Mouse (Mus musculus) forebrain, embryonic 16.5 days (tissue): Measurements from ENCODE around the gene Reg3b. TPM values are rescaled to one million over a fixed set of nuclear protein-coding genes. Genes with fewer than 3 reads are reported as not detected.

Experiments
- ATAC-seq: fragments of 200-750 bp; cut with Nextera tagmentation; 2 replicates; pipeline ENCODE4 v1.8.0; 2017; ENCODE audit warnings: mild to moderate bottlenecking, moderate library complexity
- H3K27ac ChIP-seq: fragments of 300-500 bp; sonication (generic); 2 replicates; pipeline ENCODE4 v1.5.1; 2014; ENCODE audit warnings: low read length, control low read depth
- H3K27me3 ChIP-seq: fragments of 300-500 bp; sonication (generic); replicated peaks from 2 replicates; pipeline ENCODE4 v1.6.1; 2014; ENCODE audit warnings: low read length; ENCODE audit not compliant: control insufficient read depth, insufficient read depth
- H3K36me3 ChIP-seq: fragments of 300-500 bp; sonication (generic); 2 replicates; pipeline ENCODE4 v1.6.1; 2014; ENCODE audit not compliant: control insufficient read depth, insufficient read depth
- H3K4me1 ChIP-seq: fragments of 300-500 bp; sonication (generic); replicated peaks from 2 replicates; pipeline ENCODE4 v1.6.1; 2014; ENCODE audit warnings: low read length; ENCODE audit not compliant: control insufficient read depth, insufficient read depth
- H3K4me2 ChIP-seq: fragments of 300-500 bp; sonication (generic); 2 replicates; pipeline ENCODE4 v1.6.1; 2014; ENCODE audit warnings: mild to moderate bottlenecking, low read length, control low read depth
- H3K4me3 ChIP-seq: fragments of 300-500 bp; sonication (generic); replicated peaks from 2 replicates; pipeline ENCODE4 v1.5.1; 2014; ENCODE audit warnings: mild to moderate bottlenecking, low read length, control low read depth
- H3K9ac ChIP-seq: fragments of 300-500 bp; sonication (generic); replicated peaks from 2 replicates; pipeline ENCODE4 v1.6.1; 2014; ENCODE audit warnings: low read depth, low read length, control low read depth
- H3K9me3 ChIP-seq: fragments of 300-500 bp; sonication (generic); 2 replicates; pipeline ENCODE4 v1.6.1; 2016; ENCODE audit warnings: low read length; ENCODE audit not compliant: control insufficient read depth
- WGBS: fragments of 180-500 bp; shearing (Covaris S2); extraction: QIAGEN DNeasy Blood & Tissue Kit; methylation state at CpG from one replicate; pipeline ENCODE4 v1.1.7; 2014; 5-methylcytosine and 5-hydroxymethylcytosine counted together
- polyA plus RNA-seq: library from polyadenylated mRNA; unstranded; fragments of >200 nt; fragmentation: Nextera tagmentation; extraction: Ambion mirVana; gene quantifications from 2 replicates; pipeline ENCODE4 v1.2.1, GENCODE M21; 2015

The Reg3b gene
- polyA plus RNA-seq = not detected in 2 replicates

- WGBS = 88% methylated on average over 2 of the region's 2 CpGs
- H3K4me3 ChIP-seq = no peak within 1 kb of the TSS
- no peaks in the 10 kb centered on the region for H3K4me1 ChIP-seq
- no peak for ATAC-seq
- no peaks in the 10 kb centered on the region for H3K36me3 ChIP-seq
- H3K9ac ChIP-seq = no peak within 1 kb of the TSS
- no peak within 1 kb of the TSS for H3K27ac ChIP-seq
- H3K27me3 ChIP-seq = no peaks in the 10 kb centered on the region
- H3K9me3 ChIP-seq = no peaks in the 10 kb centered on the region
- no peak within 1 kb of the TSS for H3K4me2 ChIP-seq
Observed at GRCm38 (mm10) chr6:78370357-78370756, at the start of gene Reg3b. Reg3b (plus strand) TSS chr6:78370657.

DNA sequence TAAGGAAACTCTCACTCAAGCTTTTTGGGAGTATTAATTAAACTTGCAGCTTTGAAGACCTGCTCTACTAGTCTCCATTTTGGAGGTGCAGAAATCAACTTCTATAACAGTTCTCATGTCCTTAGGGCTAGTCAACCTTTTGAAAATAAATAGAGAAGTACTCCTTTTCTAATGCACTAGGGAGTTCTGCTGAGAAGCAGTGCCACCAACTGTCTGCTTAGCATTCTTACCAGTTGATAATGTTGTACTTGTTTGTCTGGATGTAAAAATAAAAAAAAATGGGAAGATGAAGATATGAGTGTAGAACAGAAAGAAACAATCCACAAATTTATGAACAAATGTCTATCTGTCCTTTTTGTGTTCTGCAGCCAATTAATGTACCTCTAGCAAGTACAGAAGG lies 42.7 kb upstream of the Reg3b start:
- ATAC-seq = no peak
- no peak overlapping the region for H3K4me2 ChIP-seq

DNA sequence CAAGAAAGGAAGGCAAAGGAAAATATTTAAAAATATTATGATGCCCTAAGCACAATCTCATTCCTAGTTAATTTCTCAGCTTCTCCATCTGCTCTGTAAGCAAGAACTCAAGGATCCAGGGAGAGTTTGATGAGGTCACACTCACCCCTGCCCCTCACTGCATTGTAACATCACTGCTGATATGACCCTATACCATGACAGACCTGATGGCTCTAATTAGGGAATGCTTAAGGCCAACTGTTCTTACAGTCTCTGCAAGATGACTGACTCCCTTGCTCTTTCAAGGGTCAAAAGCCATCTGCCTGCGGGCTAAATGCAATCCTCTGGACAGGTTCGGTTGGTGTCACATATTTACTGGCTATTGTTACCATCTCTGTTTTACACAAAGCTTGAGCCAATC lies 41.3 kb upstream of the Reg3b start:
- Histone ChIP-seq H3K9ac (no peak overlapping the region), H3K9me3 (no peaks in the 10 kb centered on the region), H3K4me1 (no peaks in the 10 kb centered on the region), H3K27ac (no peak overlapping the region), H3K36me3 (no peaks in the 10 kb centered on the region), H3K27me3 (no peaks in the 10 kb centered on the region), H3K4me2 (no peak overlapping the region), H3K4me3 (no peak overlapping the region)
- ATAC-seq = no peak
- 75% methylated on average over 2 of the region's 2 CpGs for WGBS

More for the DNA sequence above, 42.7 kb upstream of the Reg3b start:
- Histone ChIP-seq H3K4me1 (no peaks in the 10 kb centered on the region), H3K9me3 (no peaks in the 10 kb centered on the region), H3K4me3 (no peak overlapping the region), H3K27ac (no peak overlapping the region), H3K9ac (no peak overlapping the region), H3K36me3 (no peaks in the 10 kb centered on the region), H3K27me3 (no peaks in the 10 kb centered on the region)

GRCm38 (mm10) chr6:78331919-78332569 lies 38.4 kb upstream of the Reg3b start:
- H3K4me3 ChIP-seq = no peak overlapping the region
- no peak overlapping the region for H3K27ac ChIP-seq
- no peaks in the 10 kb centered on the region for H3K9me3 ChIP-seq
- no peaks in the 10 kb centered on the region for H3K36me3 ChIP-seq
- ATAC-seq = peak; percentile 75
- no peaks in the 10 kb centered on the region for H3K4me1 ChIP-seq
- H3K27me3 ChIP-seq = no peaks in the 10 kb centered on the region
- no peak overlapping the region for H3K9ac ChIP-seq
- 29% methylated on average over 7 of the region's 7 CpGs for WGBS
- no peak overlapping the region for H3K4me2 ChIP-seq

DNA sequence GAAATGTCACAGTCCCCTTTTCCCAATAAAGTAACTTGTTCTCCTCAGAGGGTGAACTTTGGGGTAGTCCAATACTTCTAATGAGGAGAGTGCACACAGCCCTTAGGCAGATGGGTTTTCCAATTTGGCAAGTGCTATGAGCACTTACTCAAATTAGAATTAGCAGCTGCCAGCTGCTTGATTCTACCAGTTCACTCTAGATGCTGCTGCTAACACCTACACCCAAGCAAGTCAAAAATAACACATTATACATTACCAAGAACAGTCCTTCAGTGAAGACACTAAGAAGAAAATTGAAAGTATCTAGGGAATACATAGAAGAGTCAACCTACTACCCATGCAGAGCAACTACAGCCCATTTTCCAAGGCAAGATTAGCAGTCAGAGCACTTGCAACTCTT lies 30.2 kb upstream of the Reg3b start:
- Histone ChIP-seq H3K4me3 (no peak overlapping the region), H3K36me3 (no peaks in the 10 kb centered on the region), H3K9ac (no peak overlapping the region), H3K9me3 (no peaks in the 10 kb centered on the region), H3K4me2 (no peak overlapping the region), H3K4me1 (no peaks in the 10 kb centered on the region), H3K27ac (no peak overlapping the region), H3K27me3 (no peaks in the 10 kb centered on the region)
- ATAC-seq = no peak

- no peak overlapping the region for H3K27ac ChIP-seq
- H3K36me3 ChIP-seq = no peaks in the 10 kb centered on the region
- no peak overlapping the region for H3K9ac ChIP-seq
- no peak overlapping the region for H3K4me2 ChIP-seq
- no peak for ATAC-seq
- WGBS = 92% methylated on average over 2 of the region's 2 CpGs
- H3K9me3 ChIP-seq = no peaks in the 10 kb centered on the region
- no peak overlapping the region for H3K4me3 ChIP-seq
- H3K27me3 ChIP-seq = no peaks in the 10 kb centered on the region
- no peaks in the 10 kb centered on the region for H3K4me1 ChIP-seq
Observed at GRCm38 (mm10) chr6:78341689-78342088, 28.8 kb upstream of the Reg3b start.

DNA sequence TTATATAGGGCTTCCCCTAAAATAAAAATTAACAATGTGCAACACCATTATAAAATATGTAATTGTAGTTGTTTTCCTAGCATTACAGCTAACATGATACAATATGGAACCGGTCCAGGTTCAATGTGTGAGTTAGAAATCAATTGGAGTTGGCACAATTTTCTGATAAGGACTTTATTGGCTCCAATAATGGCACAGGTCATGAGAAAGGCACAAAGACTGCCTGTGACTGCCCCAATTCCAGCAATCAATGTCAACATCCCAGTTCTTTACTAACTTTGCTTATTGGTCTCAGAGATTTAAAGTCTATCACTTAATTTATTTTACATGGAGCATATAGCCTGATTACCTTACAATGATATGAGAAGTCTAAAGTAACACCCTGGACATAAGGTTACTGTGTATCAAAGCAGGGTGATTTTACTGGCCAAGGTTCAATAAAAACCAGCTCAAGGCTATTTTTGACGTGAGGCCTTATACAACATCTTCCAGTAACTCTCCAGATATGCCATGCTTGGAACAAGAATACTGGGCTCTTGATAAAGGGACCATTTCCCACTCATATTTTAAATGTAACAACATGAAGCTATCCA lies 8.4 kb upstream of the Reg3b start:
- Histone ChIP-seq H3K4me2 (no peak overlapping the region), H3K9ac (no peak overlapping the region), H3K4me3 (no peak overlapping the region), H3K27ac (no peak overlapping the region), H3K4me1 (no peaks in the 10 kb centered on the region), H3K9me3 (no peaks in the 10 kb centered on the region), H3K36me3 (no peaks in the 10 kb centered on the region), H3K27me3 (no peaks in the 10 kb centered on the region)
- 67% methylated on average over 2 of the region's 2 CpGs for WGBS
- ATAC-seq = no peak

- no peak within 1 kb of the TSS for H3K4me3 ChIP-seq
- ATAC-seq = no peak
- WGBS = 78% methylated on average over 2 of the region's 2 CpGs
Observed at GRCm38 (mm10) chr6:78378765-78379164, 8.3 kb downstream of the Reg3b start, which contains the start of gene Reg3d. Reg3d (minus strand) TSS chr6:78378865.

GRCm38 (mm10) chr6:78380409-78380808 lies 10.0 kb downstream of the Reg3b start, which contains the start of gene Reg3a:
Reg3a (plus strand) TSS chr6:78380709.
- Histone ChIP-seq H3K9ac (no peak within 1 kb of the TSS), H3K27ac (no peak within 1 kb of the TSS), H3K36me3 (no peaks in the 10 kb centered on the region), H3K27me3 (no peaks in the 10 kb centered on the region), H3K4me3 (no peak within 1 kb of the TSS), H3K4me2 (no peak within 1 kb of the TSS), H3K9me3 (no peaks in the 10 kb centered on the region), H3K4me1 (no peaks in the 10 kb centered on the region)
- no peak for ATAC-seq

More at GRCm38 (mm10) chr6:78378765-78379164, 8.3 kb downstream of the Reg3b start, which contains the start of gene Reg3d:
- no peak within 1 kb of the TSS for H3K27ac ChIP-seq
- no peaks in the 10 kb centered on the region for H3K36me3 ChIP-seq
- H3K9me3 ChIP-seq = no peaks in the 10 kb centered on the region
- H3K4me1 ChIP-seq = no peaks in the 10 kb centered on the region
- H3K4me2 ChIP-seq = no peak within 1 kb of the TSS
- no peak within 1 kb of the TSS for H3K9ac ChIP-seq
- no peaks in the 10 kb centered on the region for H3K27me3 ChIP-seq
